Comparison of ENCODE assay signal across 8 mouse cellular contexts in genomic region chr11:93968005-93968847, GRCm38 (mm10). TPM values are rescaled to one million over a fixed set of nuclear protein-coding genes. Genes with fewer than 3 reads are reported as not detected.
DNase-seq lines count a peak whose midpoint lies in the region; ATAC-seq lines count a peak whose summit lies in the region.

Gm20390 (minus strand) TSS chr11:93968293.
Nme1 (minus strand) TSS chr11:93968521.

- no peaks in the 10 kb centered on the region for H3K27me3 ChIP-seq in hindbrain, embryonic 16.5 days (replicated peaks; ENCODE audit: control insufficient read depth, insufficient read depth, low read length)

- peak within 1 kb of the TSS; percentile 60 for H3K4me3 ChIP-seq in hindbrain, embryonic 16.5 days (ENCODE audit: low read length)
- H3K4me3 ChIP-seq in macrophage (ENCODE audit: inconsistent target) = peak within 1 kb of the TSS; percentile 98

- peak within 1 kb of the TSS; percentile 63 for H3K27ac ChIP-seq in hindbrain, embryonic 16.5 days (ENCODE audit: low read depth, low read length)
- peak within 1 kb of the TSS; percentile 72 for H3K27ac ChIP-seq in macrophage

- under 1% methylated on average over 40 of the region's 40 CpGs for WGBS in hindbrain, embryonic 16.5 days
- under 1% methylated on average over 40 of the region's 40 CpGs for WGBS in macrophage (ENCODE audit: missing documents)

- no peaks in the 10 kb centered on the region for H3K9me3 ChIP-seq in hindbrain, embryonic 16.5 days (ENCODE audit: control insufficient read depth, low read length)

- H3K79me2 ChIP-seq in macrophage (ENCODE audit: inconsistent target) = peaks cover 44% of the 10 kb centered on the region

- DNase-seq in WW6 (ENCODE audit: low read depth, low spot score) = peak; percentile 99
- peak; percentile 98 for DNase-seq in cerebellum, postnatal 4 days (ENCODE audit: low spot score in 2 of 2)
- peak; percentile 99 for DNase-seq in gastrocnemius, adult 18-20 months (ENCODE audit: low spot score)
- DNase-seq in left cerebral cortex, adult 18-20 months (ENCODE audit: low spot score in 2 of 2) = peak; percentile 97 to 99
- DNase-seq in right cerebral cortex, adult 18-20 months = peak; percentile 97
- DNase-seq in urinary bladder, postnatal 10 days (ENCODE audit: low spot score) = peak; percentile 86

- peaks cover 18% of the 10 kb centered on the region for H3K36me3 ChIP-seq in hindbrain, embryonic 16.5 days (ENCODE audit: control insufficient read depth, insufficient read depth, low read length)
- 0 out of 2 replicates have a peak, but pooled peaks cover 7% of the 10 kb centered on the region for H3K36me3 ChIP-seq in macrophage (ENCODE audit: inconsistent target)

- peak; percentile 97 for ATAC-seq in hindbrain, embryonic 16.5 days

- peak within 1 kb of the TSS; percentile 84 for H3K4me2 ChIP-seq in hindbrain, embryonic 16.5 days (ENCODE audit: low read length)

- H3K9ac ChIP-seq in hindbrain, embryonic 16.5 days (ENCODE audit: low read depth, low read length) = peak within 1 kb of the TSS; percentile 57

- H3K4me1 ChIP-seq in hindbrain, embryonic 16.5 days (ENCODE audit: control insufficient read depth, insufficient read depth, low read depth, low read length) = peaks cover 9% of the 10 kb centered on the region

RNA-seq across cellular contexts. Expression of gene Gm20390, which starts in this region (rescaled TPM):
- 10 to 100 TPM; 10.2 to 16.0 TPM for total RNA-seq in gastrocnemius, adult 18-20 months (2021)
- 367 and 368 TPM in 2 replicates for polyA plus RNA-seq in hindbrain, embryonic 16.5 days (2015; fragmentation: Nextera tagmentation; extraction: Ambion mirVana)
- 100 to 1,000 TPM; 105 to 113 TPM for total RNA-seq in left cerebral cortex, adult 18-20 months (2021)
- 1 to 10 TPM in 2 of 26 experiments, not detected in 24; 1.1 to 2.2 TPM for total RNA-seq in macrophage (2018; cell fraction: chromatin; rRNA removed)
- 10 to 100 TPM; 11.9 to 36.9 (median 23.0) TPM for total RNA-seq in macrophage (2018; cell fraction: cytosol; rRNA removed)
- total RNA-seq in macrophage (2018; cell fraction: nucleus; rRNA removed) = 10 to 100 TPM in 1 of 26 experiments, 1 to 10 TPM in 18, under 1 TPM in 1, not detected in 6; 0.86 to 10.7 (median 6.8) TPM
- polyA plus RNA-seq in macrophage (2018) = 6.1 to 48.7 TPM (median 16.9 TPM) in 3 replicates

RNA-seq across cellular contexts. Expression of gene Nme1, which starts in this region (rescaled TPM):
- total RNA-seq in gastrocnemius, adult 18-20 months (2021) = 10 to 100 TPM in 1 of 2 experiments, 1 to 10 TPM in 1; 10.0 to 11.6 TPM
- polyA plus RNA-seq in hindbrain, embryonic 16.5 days (2015; fragmentation: Nextera tagmentation; extraction: Ambion mirVana) = 372 and 387 TPM in 2 replicates
- 100 to 1,000 TPM; 108 to 123 TPM for total RNA-seq in left cerebral cortex, adult 18-20 months (2021)
- 10 to 100 TPM in 2 of 26 experiments, 1 to 10 TPM in 23, under 1 TPM in 1; 0.94 to 11.8 (median 3.8) TPM for total RNA-seq in macrophage (2018; cell fraction: chromatin; rRNA removed)
- 10 to 100 TPM; 20.5 to 44.0 (median 32.1) TPM for total RNA-seq in macrophage (2018; cell fraction: cytosol; rRNA removed)
- 10 to 100 TPM in 5 of 26 experiments, 1 to 10 TPM in 21; 2.0 to 17.3 (median 5.8) TPM for total RNA-seq in macrophage (2018; cell fraction: nucleus; rRNA removed)
- 32.9 to 71.2 TPM (median 46.6 TPM) in 3 replicates for polyA plus RNA-seq in macrophage (2018)

Comparison
In these comparisons a context has a peak if more than half of its experiments do, and no peak if none do; other contexts are left out.
1. Peak in every context shown above with its lines: DNase-seq, ATAC-seq, H3K4me3 ChIP-seq and H3K27ac ChIP-seq.
2. RNA of gene Gm20390 (total RNA-seq): 105 to 113 TPM in left cerebral cortex, adult 18-20 months; 10.2 to 16.0 TPM in gastrocnemius, adult 18-20 months; every median in the first group is over 4 times any median in the second.
3. RNA of gene Nme1 (total RNA-seq): 108 to 123 TPM in left cerebral cortex, adult 18-20 months; 10.0 to 11.6 TPM in gastrocnemius, adult 18-20 months; every median in the first group is over 4 times any median in the second.